Mouse (Mus musculus) intestine, postnatal 0 days (tissue): ENCODE measurements around the gene Itsn1. TPM values are rescaled to one million over a fixed set of nuclear protein-coding genes. Genes with fewer than 3 reads are reported as not detected.

Source experiments
- ATAC-seq: fragments of 200-750 bp; cut with Nextera tagmentation; 2 replicates; pipeline ENCODE4 v1.8.0; 2017; ENCODE audit warnings: mild to moderate bottlenecking, moderate TSS enrichment, moderate library complexity
- H3K27ac ChIP-seq: fragments of 300-500 bp; sonication (generic); 2 replicates; pipeline ENCODE4 v1.5.1; 2014; ENCODE audit warnings: mild to moderate bottlenecking, low read depth, low read length, moderate library complexity
- H3K27me3 ChIP-seq: fragments of 300-500 bp; sonication (generic); replicated peaks from 2 replicates; pipeline ENCODE4 v1.6.1; 2014; ENCODE audit warnings: low read length, mixed read lengths; ENCODE audit not compliant: control insufficient read depth, insufficient read depth
- H3K36me3 ChIP-seq: fragments of 300-500 bp; sonication (generic); 2 replicates; pipeline ENCODE4 v1.6.1; 2014; ENCODE audit warnings: mild to moderate bottlenecking, moderate library complexity; ENCODE audit not compliant: control insufficient read depth, insufficient read depth
- H3K4me1 ChIP-seq: fragments of 300-500 bp; sonication (generic); replicated peaks from 2 replicates; pipeline ENCODE4 v1.6.1; 2014; ENCODE audit warnings: antibody characterized with exemption, low read length, mixed read lengths; ENCODE audit not compliant: control insufficient read depth, insufficient read depth
- H3K4me2 ChIP-seq: fragments of 300-500 bp; sonication (generic); replicated peaks from 2 replicates; pipeline ENCODE4 v1.6.1; 2014; ENCODE audit warnings: low read depth, mild to moderate bottlenecking, moderate library complexity
- H3K4me3 ChIP-seq: fragments of 300-500 bp; sonication (generic); 2 replicates; pipeline ENCODE4 v1.5.1; 2014; ENCODE audit warnings: low read depth, low read length
- H3K9ac ChIP-seq: fragments of 300-500 bp; sonication (generic); 2 replicates; pipeline ENCODE4 v1.6.1; 2014; ENCODE audit warnings: mild to moderate bottlenecking, low read depth, low read length
- H3K9me3 ChIP-seq: fragments of 300-500 bp; sonication (generic); 2 replicates; pipeline ENCODE4 v1.6.1; 2016; ENCODE audit warnings: mixed run types; ENCODE audit not compliant: control insufficient read depth
- CTCF ChIP-seq: sonication (generic); IDR thresholded peaks from 2 replicates; pipeline ENCODE4 v1.5.1; 2016; ENCODE audit warnings: low read depth, mild to moderate bottlenecking, control low read depth, antibody characterized with exemption, moderate library complexity
- WGBS: fragments of 180-500 bp; shearing (Covaris S2); extraction: QIAGEN DNeasy Blood & Tissue Kit; methylation state at CpG from one replicate; pipeline ENCODE4 v1.1.7; 2014; 5-methylcytosine and 5-hydroxymethylcytosine counted together
- polyA plus RNA-seq: library from polyadenylated mRNA; unstranded; fragments of >200 nt; fragmentation: Nextera tagmentation; extraction: Ambion mirVana; gene quantifications from 2 replicates; pipeline ENCODE4 v1.2.1, GENCODE M21; 2015

The Itsn1 gene
- polyA plus RNA-seq, 1 experiment from 2014 or later: 6.2 TPM

GRCm38 (mm10) chr16:91879101-91879500 is 150.0 kb downstream of the Itsn1 start:
- Histone ChIP-seq H3K9ac (no peak overlapping the region), H3K27ac (no peak overlapping the region), H3K27me3 (no peaks in the 10 kb centered on the region), H3K9me3 (no peaks in the 10 kb centered on the region), H3K4me2 (no peak overlapping the region), H3K36me3 (no peaks in the 10 kb centered on the region), H3K4me1 (no peaks in the 10 kb centered on the region), H3K4me3 (no peak overlapping the region)
- WGBS: 67% methylated on average over 2 of the region's 2 CpGs
- ATAC-seq: no peak
- TF ChIP-seq CTCF: no peak

GRCm38 (mm10) chr16:91880869-91881767 is 152.0 kb downstream of the Itsn1 start:
- WGBS: 91% methylated on average over 11 of the region's 11 CpGs
- no peak overlapping the region for H3K4me3 ChIP-seq
- 0 out of 2 replicates have a peak, but pooled peaks cover 3% of the 10 kb centered on the region for H3K4me1 ChIP-seq
- no peak overlapping the region; the same call in 1 of the 2 replicates for H3K27ac ChIP-seq
- no peak for TF ChIP-seq CTCF
- ATAC-seq: no peak
- H3K36me3 ChIP-seq: no peaks in the 10 kb centered on the region
- no peaks in the 10 kb centered on the region for H3K9me3 ChIP-seq
- no peak overlapping the region for H3K9ac ChIP-seq
- no peaks in the 10 kb centered on the region for H3K27me3 ChIP-seq
- H3K4me2 ChIP-seq: no peak overlapping the region

GRCm38 (mm10) chr16:91882168-91882859 is 153.2 kb downstream of the Itsn1 start:
- no peaks in the 10 kb centered on the region for H3K9me3 ChIP-seq
- H3K9ac ChIP-seq: no peak overlapping the region
- no peak overlapping the region for H3K4me3 ChIP-seq
- ATAC-seq: no peak
- 49% methylated on average over 9 of the region's 9 CpGs for WGBS
- no peak overlapping the region for H3K4me2 ChIP-seq
- H3K4me1 ChIP-seq: 0 out of 2 replicates have a peak, but pooled peaks cover 3% of the 10 kb centered on the region
- H3K27me3 ChIP-seq: no peaks in the 10 kb centered on the region
- no peak for TF ChIP-seq CTCF
- no peak overlapping the region for H3K27ac ChIP-seq
- no peaks in the 10 kb centered on the region for H3K36me3 ChIP-seq

DNA sequence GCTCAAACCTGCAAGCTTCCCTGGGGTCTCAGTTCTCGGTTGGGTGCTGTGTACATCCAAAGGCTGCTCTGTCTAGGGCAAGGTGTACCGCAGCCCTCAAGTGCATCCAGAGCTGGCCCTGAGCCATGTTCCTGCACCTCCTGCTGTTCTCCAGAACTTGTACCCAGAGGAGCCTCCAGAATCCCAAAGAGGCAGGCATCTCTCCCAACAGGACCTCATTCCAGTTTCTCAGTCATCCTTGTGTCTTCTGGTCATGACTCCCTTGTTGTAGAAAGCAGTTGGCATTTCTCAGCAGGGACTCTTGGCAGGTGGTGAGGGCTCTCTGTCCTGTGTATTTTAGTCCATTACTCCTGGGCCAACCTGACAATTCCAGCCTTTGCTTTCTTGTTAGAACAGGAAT is 154.6 kb downstream of the Itsn1 start:
- Histone ChIP-seq H3K27me3 (no peaks in the 10 kb centered on the region), H3K4me2 (no peak overlapping the region), H3K4me1 (0 out of 2 replicates have a peak, but pooled peaks cover 3% of the 10 kb centered on the region), H3K27ac (no peak overlapping the region), H3K9ac (no peak overlapping the region), H3K9me3 (no peaks in the 10 kb centered on the region), H3K36me3 (no peaks in the 10 kb centered on the region), H3K4me3 (no peak overlapping the region)
- no peak for ATAC-seq
- TF ChIP-seq CTCF: no peak
- 98% methylated on average over 2 of the region's 2 CpGs for WGBS

DNA sequence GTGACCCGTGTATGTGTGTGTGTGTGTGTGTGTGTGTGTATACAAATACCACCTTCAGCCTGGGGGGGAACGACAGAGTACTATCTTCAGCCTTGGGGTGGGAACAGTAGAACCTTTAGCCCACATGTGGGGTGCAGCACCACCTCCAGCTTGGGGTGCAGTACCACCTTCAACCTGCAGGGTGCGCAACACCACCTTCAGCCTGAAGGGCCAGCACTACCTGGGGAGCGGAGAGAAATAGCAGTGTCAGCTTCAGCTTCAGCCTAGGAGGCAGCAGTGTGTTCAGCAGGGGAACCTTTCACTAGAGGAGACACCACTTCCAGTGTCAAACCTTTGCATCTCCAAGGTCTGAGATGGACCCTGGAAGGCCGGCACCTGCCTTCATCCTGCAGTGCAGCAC is 155.1 kb downstream of the Itsn1 start:
- H3K4me1 ChIP-seq: 0 out of 2 replicates have a peak, but pooled peaks cover 3% of the 10 kb centered on the region
- H3K27ac ChIP-seq: no peak overlapping the region
- WGBS: 66% methylated on average over 5 of the region's 5 CpGs
- peak; percentile 92 for TF ChIP-seq CTCF
- no peaks in the 10 kb centered on the region for H3K9me3 ChIP-seq
- H3K4me3 ChIP-seq: no peak overlapping the region
- no peak overlapping the region for H3K4me2 ChIP-seq
- no peaks in the 10 kb centered on the region for H3K36me3 ChIP-seq
- 0 out of 2 replicates have a peak, but pooled peaks have one; percentile 23 for ATAC-seq
- no peak overlapping the region for H3K9ac ChIP-seq
- no peaks in the 10 kb centered on the region for H3K27me3 ChIP-seq
